Mouse (Mus musculus) macrophage (primary cell): ENCODE results near the gene Tdg. TPM values are rescaled to one million over a fixed set of nuclear protein-coding genes. Genes with fewer than 3 reads are reported as not detected.
"Not testable (repeated sequence)": the region's sequence is repeated elsewhere in the genome, so short reads cannot be mapped to it uniquely, and the experiment has no call there.

Source experiments
- H3K27ac ChIP-seq: fragments of 350-480 bp; formaldehyde crosslinking; 2 replicates; pipeline ENCODE4 v1.9.0; 2021
- H3K36me3 ChIP-seq: fragments of 350-480 bp; formaldehyde crosslinking; 2 replicates; pipeline ENCODE4 v1.9.0; 2021; ENCODE audit errors: inconsistent target
- H3K4me3 ChIP-seq: fragments of 350-480 bp; formaldehyde crosslinking; 2 replicates; pipeline ENCODE4 v1.9.0; 2021; ENCODE audit errors: inconsistent target
- H3K79me2 ChIP-seq: fragments of 350-480 bp; formaldehyde crosslinking; 2 replicates; pipeline ENCODE4 v1.9.0; 2021; ENCODE audit errors: inconsistent target
- WGBS: methylation state at CpG from one replicate; pipeline ENCODE4 v1.1.7; 2026; ENCODE audit warnings: inconsistent platforms; ENCODE audit not compliant: missing documents; 5-methylcytosine and 5-hydroxymethylcytosine counted together
- polyA plus RNA-seq: library from polyadenylated mRNA; stranded (reverse); fragments of 250-400 nt; gene quantifications from 3 replicates; pipeline ENCODE4 v1.2.4, GENCODE M21; 2018; ENCODE audit warnings: inconsistent platforms
- total RNA-seq, 78 experiments: library from RNA; depleted of rRNA; stranded (reverse); fragments of 250-400 nt; gene quantifications; 1 replicate in 9 of 78; 2 replicates in 24 of 78; 3 replicates in 43 of 78; 4 replicates in 2 of 78; pipeline ENCODE4 v1.2.4; 2018; ENCODE audit warnings: inconsistent platforms in 56 of 78

The Tdg gene
- total RNA-seq (2018; cell fraction: chromatin; rRNA removed), result 100 to 1,000 TPM in 8 of 26 experiments, 10 to 100 TPM in 18; 55.5 to 128 (median 90.9) TPM
- 10 to 100 TPM; 20.5 to 34.6 (median 26.3) TPM for total RNA-seq (2018; cell fraction: cytosol; rRNA removed)
- 10 to 100 TPM; 44.7 to 90.2 (median 58.3) TPM for total RNA-seq (2018; cell fraction: nucleus; rRNA removed)
- 18.3 to 25.9 TPM (median 18.9 TPM) in 3 replicates for polyA plus RNA-seq

DNA sequence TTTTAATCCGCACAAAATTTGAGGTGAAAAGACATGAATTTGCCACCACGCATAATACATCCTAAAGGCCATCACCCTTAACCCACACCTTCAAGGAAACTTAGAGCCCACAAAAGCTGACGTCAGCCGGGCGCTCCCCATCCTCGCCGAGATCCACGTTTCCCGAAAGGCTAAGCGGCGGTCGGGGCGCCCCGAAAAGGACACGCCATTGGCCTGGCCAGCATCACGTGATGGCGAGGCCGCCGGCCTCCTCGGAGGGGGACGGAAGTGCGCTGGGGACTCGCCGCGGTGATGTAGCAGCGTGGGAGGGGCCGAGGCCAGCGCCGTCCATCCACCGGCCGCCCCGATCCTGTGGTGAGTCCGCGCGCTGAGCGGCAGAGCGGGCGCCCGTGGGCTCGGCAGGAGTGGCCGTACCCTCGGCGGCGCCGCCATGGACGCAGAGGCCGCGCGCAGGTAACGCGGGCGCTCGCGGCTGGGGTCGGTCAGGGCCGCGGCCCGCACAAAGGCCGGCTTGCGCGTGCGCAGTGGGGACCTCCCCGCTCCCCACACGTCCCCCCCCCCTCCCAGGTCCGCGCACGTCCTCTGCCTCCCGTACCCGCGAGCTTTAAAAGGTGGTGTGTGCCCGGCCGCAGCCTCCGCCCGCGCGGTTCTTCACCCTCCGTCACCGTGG lies at the start of gene Tdg:
TSS of gene Tdg (plus strand) at position 243 of the 670 bp plus-strand sequence.
- Histone ChIP-seq H3K79me2 (peaks cover 47% of the 10 kb centered on the region), H3K27ac (peak within 1 kb of the TSS; percentile 69), H3K4me3 (peak within 1 kb of the TSS; percentile 68)
- H3K36me3 ChIP-seq, result not testable (repeated sequence)
- under 1% methylated on average over 56 of the region's 78 CpGs for WGBS

DNA sequence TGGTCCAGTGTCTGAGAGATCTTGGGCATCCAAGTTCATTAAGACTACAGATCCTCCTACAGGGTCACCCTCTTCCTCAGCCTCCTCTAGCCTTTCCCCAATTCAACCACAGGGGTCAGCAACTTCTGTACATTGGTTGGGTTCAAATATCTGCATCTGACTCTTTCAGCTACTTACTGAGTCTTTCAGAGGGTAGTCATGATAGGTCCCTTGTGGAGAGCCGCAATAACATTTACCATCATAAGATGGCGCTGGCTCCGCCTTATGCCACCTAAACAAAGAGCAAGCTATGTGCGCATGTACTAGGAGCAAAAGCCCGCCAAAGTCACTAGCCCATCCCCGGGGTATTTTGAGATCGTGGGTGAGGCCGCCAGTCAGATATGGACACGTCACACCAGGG lies 40.0 kb upstream of the Tdg start:
- H3K36me3 ChIP-seq, H3K4me3 ChIP-seq, H3K27ac ChIP-seq, H3K79me2 ChIP-seq: not testable (repeated sequence)
- 75% methylated on average over 3 of the region's 9 CpGs for WGBS

DNA sequence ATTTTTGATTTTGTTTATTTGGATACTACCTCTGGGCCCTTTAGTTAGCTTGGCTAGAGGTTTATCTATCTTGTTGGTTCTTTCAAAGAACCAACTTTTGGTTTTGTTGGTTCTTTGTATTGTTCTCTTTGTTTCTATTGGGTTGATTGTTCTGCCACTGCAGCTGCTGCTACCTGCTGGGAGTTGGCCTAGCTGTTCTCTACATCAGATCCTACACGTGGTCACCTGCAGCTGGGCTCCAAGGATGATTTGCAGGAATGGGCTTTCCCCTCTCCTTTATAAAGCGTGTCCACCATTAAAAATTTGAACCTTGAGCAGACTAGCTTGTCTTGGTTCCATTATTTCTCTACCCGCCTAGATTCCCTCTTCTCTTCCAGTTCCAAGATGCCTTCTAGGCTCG lies 35.2 kb upstream of the Tdg start:
- H3K79me2 ChIP-seq, H3K4me3 ChIP-seq, H3K36me3 ChIP-seq, H3K27ac ChIP-seq: not testable (repeated sequence)
- 71% methylated on average over 4 of the region's 4 CpGs for WGBS

DNA sequence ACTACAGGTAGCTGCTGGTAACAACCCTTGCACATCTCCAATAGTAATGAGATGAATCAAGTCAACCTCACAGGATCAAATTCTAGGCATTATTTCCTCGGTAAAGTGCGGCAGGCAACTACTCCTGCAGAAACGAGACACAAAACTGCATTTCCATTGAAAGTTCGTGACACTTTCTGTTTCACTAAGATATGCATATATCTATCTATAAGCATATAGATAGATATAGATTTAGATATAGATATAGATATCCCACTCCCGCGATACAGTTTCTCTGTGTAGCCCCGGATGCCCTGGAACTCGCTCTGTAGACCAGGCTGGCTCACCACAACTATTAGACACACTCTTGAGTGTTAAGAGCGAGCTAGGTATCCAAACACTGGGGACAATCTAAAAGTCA lies 7.4 kb upstream of the Tdg start:
- Histone ChIP-seq H3K36me3 (no peaks in the 10 kb centered on the region), H3K79me2 (no peaks in the 10 kb centered on the region), H3K4me3 (peak overlapping the region; percentile 61), H3K27ac (no peak overlapping the region)
- 9% methylated on average over 8 of the region's 9 CpGs for WGBS

DNA sequence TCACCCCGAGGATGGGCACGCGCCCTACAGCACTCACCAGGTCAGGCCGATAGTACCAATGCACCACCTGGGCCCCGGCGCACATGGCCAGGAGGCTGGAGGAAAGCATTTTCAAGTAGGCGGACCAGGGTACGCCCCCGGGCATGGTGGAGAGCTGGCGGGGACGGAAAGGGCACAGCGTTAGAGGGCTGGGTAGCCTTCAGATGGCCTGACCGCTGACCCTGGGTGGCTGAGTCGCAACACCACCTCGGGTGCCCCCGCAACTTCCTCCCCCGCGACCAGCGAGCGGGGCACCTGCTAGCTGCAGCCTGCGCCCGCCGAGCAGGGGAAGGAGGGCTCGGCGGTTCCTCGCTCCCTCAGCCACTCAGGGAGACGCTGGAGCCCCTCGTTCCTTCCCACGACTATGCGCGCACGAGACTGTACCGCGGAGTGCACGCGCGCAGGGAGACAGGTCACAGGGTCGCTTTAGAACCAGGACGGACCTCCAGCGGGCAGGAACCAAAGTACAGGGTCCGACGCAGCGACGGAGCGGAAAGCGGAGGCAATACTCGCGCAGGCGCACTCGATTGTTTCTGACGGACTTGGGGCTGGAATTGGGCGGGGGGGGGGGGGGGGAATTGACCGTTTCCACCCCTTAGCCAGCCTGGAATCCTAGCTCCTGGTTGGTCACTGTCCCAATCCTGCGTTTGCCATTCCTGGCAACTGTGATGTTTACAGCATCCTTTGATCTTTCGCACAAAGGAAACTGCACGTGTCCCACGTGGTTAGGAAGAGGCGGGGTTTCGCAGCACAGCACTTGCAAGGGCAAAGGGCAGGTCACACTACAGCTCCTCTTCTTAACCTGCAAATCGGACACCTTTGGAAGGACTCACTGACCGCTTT lies 6.7 kb upstream of the Tdg start, which contains the start of gene 1190007I07Rik:
TSS of gene 1190007I07Rik (minus strand) at position 558 of the 882 bp plus-strand sequence.
- Histone ChIP-seq H3K4me3 (peak within 1 kb of the TSS; percentile 61), H3K79me2 (no peaks in the 10 kb centered on the region), H3K36me3 (no peaks in the 10 kb centered on the region), H3K27ac (peak within 1 kb of the TSS; percentile 62)
- WGBS, result 2% methylated on average over 58 of the region's 61 CpGs

DNA sequence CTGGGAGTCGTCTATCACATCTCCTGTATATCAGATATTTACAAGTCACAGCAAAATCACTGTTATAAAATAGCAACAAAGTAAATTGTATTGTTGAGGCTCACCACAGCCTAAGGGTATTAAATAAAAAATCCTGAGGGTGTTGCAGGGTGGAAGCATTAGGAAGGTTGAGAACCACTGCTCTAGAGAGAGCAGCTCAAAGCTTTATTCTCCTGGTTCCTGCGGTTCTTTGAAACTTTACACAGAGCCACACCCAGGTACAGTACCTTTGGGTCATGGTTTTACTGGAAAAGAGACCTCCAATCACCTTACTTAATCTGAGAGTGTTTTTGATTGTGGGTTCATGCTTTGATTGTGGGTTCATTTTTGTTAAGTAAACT lies 6.1 kb upstream of the Tdg start:
- H3K27ac ChIP-seq, result peak overlapping the region; percentile 62
- peak overlapping the region; percentile 61 for H3K4me3 ChIP-seq
- not testable (repeated sequence) for H3K79me2 ChIP-seq, H3K36me3 ChIP-seq
- WGBS, result 0% methylated on average over 2 of the region's 2 CpGs

DNA sequence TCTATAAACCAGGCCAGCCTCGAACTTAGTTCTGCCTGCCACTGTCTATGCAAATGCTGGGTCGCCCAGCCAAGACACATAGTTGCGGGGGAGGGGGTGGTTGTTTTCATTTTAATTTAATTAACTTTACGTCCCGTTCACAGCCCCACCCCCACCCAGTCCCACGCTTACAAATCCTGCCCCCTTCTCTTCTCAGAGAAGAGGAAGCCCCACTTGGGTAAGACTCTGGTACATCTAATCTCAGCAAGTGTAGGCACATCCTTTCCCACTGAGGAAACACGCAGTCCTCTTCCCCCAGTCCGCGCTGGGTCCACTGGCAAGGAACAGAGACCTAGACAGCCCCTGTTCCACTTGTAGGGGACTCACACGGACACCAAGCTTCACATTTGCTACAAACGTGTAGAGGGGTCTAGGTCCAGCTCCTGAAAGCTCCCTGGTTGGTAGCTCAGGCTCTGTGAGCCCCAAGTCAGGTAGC lies 480 bp upstream of the Tdg start:
- Histone ChIP-seq H3K36me3 (no peaks in the 10 kb centered on the region), H3K4me3 (peak overlapping the region; percentile 61), H3K79me2 (peaks cover 42% of the 10 kb centered on the region), H3K27ac (peak overlapping the region; percentile 69)
- WGBS, result 19% methylated on average over 10 of the region's 11 CpGs

DNA sequence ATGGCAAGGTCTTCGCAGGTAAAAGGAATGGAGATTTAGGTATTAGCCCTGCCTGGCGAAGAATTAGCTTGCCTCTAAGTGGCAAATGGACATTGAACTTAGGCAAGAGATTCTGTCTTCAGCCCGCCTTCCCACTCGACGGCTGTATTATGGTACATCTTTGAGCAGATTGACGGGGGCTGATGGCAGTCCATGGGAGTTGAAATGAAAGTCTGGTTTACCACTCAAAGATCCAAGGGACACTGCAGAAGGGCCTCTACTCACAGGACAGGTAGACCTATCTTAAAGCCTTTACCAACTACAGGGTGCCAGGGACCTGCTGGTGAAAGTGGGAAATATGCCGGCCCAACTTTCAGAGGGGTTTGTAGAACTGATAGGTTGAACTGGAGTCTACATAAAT lies 869 bp downstream of the Tdg start:
- peaks cover 55% of the 10 kb centered on the region for H3K79me2 ChIP-seq
- H3K36me3 ChIP-seq, result no peaks in the 10 kb centered on the region
- WGBS, result 38% methylated on average over 7 of the region's 7 CpGs
- peak overlapping the region; percentile 68 for H3K4me3 ChIP-seq
- no peak overlapping the region for H3K27ac ChIP-seq

DNA sequence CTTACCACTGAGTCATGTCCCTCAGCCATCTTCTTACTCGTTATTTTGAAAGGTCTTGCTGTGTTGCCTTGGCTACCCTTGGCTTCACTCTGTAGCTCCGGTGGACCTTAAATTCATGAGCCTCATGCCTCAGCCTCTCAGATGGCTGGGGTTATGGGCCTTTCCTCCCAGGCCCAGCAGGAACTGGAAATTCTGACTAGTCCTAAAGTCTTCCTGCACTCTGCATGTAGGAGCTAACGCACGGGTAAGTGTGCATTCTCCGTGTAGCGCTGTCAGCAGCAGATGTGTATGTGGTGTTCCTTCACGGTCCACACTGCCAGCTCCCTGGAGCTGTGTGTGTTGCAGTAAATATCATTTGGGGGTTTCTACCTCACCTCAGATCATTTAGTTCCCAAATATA lies 1.5 kb downstream of the Tdg start:
- Histone ChIP-seq H3K4me3 (no peak overlapping the region; the same call in 1 of the 2 replicates), H3K36me3 (no peaks in the 10 kb centered on the region), H3K79me2 (peaks cover 62% of the 10 kb centered on the region), H3K27ac (no peak overlapping the region)
- WGBS, result 94% methylated on average over 7 of the region's 7 CpGs

DNA sequence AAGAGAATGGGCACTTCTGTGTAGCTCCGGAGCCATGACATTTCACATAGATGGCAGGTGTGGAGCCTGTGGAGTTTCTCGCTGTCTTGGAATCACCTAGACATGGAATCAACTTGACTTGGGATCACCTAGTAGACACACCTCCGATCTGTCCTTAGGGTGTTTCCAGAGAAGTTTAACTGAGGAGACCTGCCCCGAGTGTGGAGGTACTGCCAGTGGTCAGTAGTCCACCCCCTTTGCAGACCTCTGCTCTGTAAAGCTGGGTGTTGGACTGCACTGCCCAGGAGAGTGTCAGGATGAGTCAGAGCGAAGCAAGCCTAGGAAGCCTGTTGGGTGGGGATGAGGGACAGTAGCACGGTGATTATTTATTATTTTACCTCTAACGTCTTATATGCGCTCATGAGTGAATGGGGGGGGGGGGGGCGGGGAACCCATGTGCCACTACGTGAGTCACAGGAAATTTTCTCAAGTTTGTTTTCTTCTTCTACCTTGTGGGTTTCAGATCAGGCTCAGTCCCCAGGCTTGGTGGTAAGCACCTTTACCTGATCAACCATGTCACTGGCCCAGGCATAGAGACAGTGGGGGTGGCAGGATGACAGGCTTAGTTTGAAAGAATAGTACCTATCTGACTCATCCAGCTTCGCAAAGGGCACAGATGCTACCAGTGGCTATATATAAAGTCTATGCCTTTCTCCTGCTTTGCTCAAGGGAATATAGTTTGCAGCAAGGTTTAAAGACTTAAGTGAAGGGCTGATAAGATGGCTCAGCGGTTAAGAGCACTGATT lies 3.1 kb downstream of the Tdg start:
- Histone ChIP-seq H3K36me3 (no peaks in the 10 kb centered on the region), H3K4me3 (no peak overlapping the region), H3K27ac (no peak overlapping the region), H3K79me2 (peaks cover 77% of the 10 kb centered on the region)
- WGBS, result 96% methylated on average over 11 of the region's 12 CpGs

DNA sequence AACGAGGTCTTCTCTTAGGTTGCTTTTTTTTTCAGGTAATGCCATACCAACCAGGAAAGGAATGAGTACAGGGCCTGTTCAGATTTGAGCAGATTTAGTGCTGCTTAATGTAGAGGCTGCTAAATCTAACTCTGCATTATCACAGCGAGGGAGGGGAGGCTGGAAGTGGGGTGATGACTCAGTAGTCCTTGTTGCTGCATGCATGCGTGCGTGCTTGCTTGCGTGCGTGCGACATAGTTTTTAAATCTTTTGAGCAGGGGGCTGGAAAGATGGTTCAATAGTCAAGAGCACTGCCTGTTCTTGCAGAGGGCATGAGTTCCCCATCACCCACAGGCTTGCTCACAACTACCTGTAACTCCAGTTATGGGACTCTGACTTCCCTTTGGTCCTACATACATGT lies 4.7 kb downstream of the Tdg start:
- Histone ChIP-seq H3K27ac (no peak overlapping the region), H3K79me2 (peaks cover 80% of the 10 kb centered on the region), H3K4me3 (no peak overlapping the region), H3K36me3 (peaks cover 8% of the 10 kb centered on the region; the same call in 1 of the 2 replicates)
- 97% methylated on average over 7 of the region's 7 CpGs for WGBS

DNA sequence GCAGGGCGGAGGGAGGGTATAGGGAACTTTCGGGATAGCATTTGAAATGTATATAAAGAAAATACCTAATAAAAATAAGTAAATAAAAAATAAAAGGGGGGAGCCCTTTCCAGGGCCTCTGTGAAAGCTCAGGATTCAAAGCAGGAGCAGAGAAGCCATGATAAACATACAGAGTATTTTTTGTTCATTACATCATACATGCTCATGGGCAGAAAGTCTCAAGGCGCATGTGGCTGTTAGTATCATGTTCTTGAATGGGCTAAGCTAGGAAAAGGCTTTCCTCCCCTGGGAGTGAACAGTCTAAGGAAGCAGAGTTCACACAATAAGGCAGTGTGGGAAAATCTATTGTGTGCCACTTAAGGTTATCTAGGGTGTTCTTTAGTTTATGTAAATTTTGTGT lies 6.7 kb downstream of the Tdg start:
- Histone ChIP-seq H3K79me2 (peaks cover 67% of the 10 kb centered on the region), H3K36me3 (peaks cover 27% of the 10 kb centered on the region; the same call in 1 of the 2 replicates)
- 100% methylated on average over 3 of the region's 3 CpGs for whole genome bisulfite sequencing

DNA sequence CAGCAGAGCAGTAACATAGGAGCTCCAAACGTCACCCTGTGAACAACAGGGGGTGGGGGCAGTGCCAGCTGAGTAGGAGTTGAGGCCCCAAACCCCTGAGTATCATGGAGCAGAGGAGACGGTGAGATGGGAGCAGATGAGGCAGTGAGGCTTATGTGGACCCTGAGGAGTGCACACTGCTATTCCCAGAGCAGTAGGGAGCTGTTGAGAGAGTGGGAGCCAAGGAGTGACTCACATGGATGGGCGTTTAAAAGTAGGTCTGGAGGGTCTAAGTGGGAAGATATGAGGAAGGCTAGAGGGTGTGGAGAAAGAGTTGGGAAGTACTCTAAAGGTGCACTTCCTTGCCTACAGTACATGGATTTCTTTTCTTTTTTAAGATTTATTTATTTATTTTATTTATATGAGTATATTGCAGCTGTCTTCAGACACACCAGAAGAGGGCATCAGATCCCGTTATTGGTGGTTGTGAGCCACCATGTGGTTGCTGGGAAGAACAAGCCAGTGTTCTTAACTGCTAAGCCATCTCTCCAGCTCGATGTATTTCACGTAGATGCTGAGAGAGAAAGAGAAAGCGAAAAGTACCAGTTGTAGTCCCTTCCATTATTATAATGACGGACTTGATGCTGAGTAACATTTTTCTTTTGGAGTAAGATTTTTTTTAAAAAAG lies 9.5 kb downstream of the Tdg start:
- H3K36me3 ChIP-seq, result peaks cover 50% of the 10 kb centered on the region

More for the DNA sequence above, 6.7 kb downstream of the Tdg start:
- H3K27ac ChIP-seq, result no peak overlapping the region
- H3K4me3 ChIP-seq, result no peak overlapping the region

DNA sequence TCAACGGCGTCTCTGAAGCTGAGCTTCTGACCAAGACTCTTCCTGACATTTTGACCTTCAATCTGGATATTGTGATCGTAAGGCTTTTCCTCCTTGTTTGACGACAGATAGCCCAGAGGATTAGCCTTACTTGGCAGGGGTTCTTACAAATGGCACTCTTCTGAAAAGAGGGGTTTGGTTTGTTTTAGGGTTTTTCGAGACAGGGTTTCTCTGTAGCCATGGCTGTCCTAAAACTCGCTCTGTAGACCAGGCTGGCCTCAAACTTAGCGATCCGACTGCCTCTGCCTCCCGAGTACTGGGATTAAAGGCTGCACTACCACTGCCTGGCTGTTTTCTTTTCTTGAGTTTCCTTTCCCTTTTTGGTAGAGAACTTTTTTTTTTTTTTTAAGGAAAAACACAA lies 11.9 kb downstream of the Tdg start:
- no peak overlapping the region for H3K4me3 ChIP-seq
- 88% methylated on average over 8 of the region's 9 CpGs for WGBS
- peaks cover 15% of the 10 kb centered on the region for H3K79me2 ChIP-seq
- H3K27ac ChIP-seq, result no peak overlapping the region
- H3K36me3 ChIP-seq, result peaks cover 58% of the 10 kb centered on the region

More for the DNA sequence above, 9.5 kb downstream of the Tdg start:
- Histone ChIP-seq H3K27ac (no peak overlapping the region), H3K79me2 (peaks cover 38% of the 10 kb centered on the region), H3K4me3 (no peak overlapping the region)
- WGBS, result 95% methylated on average over 8 of the region's 8 CpGs
